Mouse (Mus musculus): ENCODE data around the gene Ankrd24.

- TF ChIP-seq POLR2A (IDR thresholded peaks at IDR 0.05; ENCODE audit: insufficient read depth, low read depth, low read length), result no peak
- TF ChIP-seq CTCF (IDR thresholded peaks at IDR 0.05), result no peak
These were observed 29.5 kb upstream of the Ankrd24 start for GRCm38 (mm10) chr10:81598871-81599270.
